Mouse (Mus musculus) cerebellum, adult (tissue): ENCODE results near the gene Zfp78.
"Not testable (repeated sequence)": the region's sequence is repeated elsewhere in the genome, so short reads cannot be mapped to it uniquely, and the experiment has no call there.

Experiments
- ATAC-seq: cut with Nextera tagmentation; 2 replicates; pipeline ENCODE4 v1.9.2; 2017; ENCODE audit warnings: mild to moderate bottlenecking, moderate library complexity, mixed read lengths; ENCODE audit not compliant: insufficient number of reproducible peaks, low FRiP score, low TSS enrichment

Gene Zfp78

DNA sequence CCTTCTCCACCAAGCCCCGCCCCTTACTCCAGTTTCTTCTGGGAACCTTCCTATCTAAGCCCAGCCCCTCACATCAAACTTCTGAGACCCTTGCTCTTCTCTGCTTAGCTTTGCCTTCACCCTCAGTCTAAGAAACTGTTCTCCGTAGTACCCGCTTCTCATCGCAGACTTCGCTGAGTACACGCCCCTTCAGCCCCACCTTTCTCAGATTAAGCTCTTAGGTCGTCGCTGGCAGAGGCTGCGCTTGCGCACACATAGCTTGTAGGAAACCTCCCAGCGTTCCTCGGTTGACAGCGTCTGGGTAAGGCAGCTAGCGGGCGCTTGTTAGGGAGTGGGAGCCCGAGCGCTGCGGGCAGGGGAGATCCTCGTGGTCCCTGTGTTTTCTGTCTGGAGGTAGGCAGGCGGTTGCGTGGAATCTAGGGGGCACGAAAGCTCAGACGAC, at the start of gene Zfp78:
Gene Zfp78, plus strand, starts transcription at position 234 of the 442 bp plus-strand sequence.
- ATAC-seq, result peak; percentile 87

DNA sequence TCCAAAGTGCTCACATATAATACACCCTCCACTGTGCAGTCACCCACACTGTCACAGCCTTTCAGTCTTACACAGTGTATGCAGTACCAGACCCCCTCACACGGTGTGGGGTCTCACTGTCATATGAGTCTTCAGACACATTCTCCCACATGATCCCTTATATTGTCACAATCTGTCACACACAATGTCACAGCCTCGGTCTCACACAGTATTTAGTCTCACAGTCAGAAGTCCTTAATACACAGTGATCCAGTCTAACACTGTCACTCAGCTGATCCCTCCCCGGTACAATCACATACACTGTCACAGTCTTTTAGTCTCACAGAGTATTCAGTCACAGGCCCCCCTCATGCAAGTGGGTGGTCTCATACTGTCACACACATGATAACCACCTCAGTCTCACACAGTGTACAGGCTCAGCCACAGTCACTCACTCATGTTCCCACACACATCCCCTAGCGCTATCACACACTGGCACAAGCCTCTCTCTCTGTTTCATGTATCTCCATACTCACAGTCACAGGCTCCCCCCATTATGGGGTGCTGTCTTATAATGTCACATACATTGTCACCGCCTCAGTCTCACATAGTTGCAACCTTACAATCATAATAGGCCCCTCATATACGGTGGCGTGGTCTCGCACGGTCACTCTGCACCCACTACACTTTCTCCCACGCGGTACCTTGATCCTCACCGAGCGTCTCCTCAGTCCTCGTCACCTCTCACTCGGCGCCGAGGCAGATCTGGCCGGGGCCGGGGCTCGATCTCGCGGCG, 32.4 kb upstream of the Zfp78 start:
- ATAC-seq, result peak; percentile 47

DNA sequence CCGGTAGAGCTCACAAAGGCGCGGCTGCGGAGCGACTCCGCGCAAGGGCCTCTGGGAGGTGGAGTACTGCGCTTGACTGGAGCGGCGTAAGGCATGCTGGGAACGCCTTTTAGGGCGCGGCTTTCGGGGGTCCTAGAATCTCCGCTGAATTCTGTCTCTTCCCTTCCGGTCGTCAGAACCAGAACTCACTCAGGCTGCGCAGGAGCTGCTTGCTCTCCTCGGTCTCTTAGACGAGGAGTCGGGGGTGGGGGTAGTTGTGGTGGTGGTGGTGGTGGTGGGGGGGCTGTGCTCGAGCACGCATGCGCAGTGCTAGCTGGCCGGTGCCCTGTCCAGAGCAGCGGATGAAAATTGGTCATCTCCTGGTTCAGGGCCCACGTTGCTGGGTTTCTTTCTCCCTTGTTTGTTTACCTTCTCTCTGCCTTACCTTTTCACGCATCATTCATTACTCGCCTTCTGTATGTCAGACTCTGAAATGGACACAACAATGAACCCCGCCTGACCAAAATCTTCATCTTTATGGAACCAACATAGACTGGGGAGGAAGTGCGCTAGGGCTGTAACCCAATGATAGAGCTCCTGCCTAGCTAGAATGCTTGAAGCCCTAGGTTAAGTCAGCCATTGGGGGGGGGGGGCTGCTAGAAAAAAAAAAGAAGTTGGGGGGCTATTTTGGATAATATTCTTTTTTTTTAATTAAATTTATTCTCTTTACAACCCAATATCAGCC, 31.7 kb upstream of the Zfp78 start, which contains the start of gene Zfp583:
Gene Zfp583, minus strand, starts transcription at position 53 of the 724 bp plus-strand sequence.
- peak; percentile 88 for ATAC-seq

DNA sequence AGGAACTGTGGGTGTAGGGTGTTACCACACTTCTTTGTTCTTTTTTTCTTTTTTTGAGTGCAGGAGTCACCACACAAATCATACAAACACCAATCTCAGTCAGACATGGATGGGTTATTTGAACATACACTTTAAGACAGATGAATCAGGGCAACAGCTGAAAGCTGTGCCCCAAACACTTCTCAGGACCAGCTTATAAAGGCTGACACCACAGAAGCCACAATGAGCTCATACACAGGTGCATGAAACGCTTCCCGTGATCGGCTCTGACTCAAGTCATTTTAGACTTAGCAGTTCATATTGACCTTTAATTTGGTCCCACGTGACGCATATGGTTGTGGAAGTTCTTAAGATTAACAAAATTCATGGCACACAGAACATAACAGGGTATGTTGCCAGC, 23.2 kb upstream of the Zfp78 start:
- ATAC-seq, result no peak

DNA sequence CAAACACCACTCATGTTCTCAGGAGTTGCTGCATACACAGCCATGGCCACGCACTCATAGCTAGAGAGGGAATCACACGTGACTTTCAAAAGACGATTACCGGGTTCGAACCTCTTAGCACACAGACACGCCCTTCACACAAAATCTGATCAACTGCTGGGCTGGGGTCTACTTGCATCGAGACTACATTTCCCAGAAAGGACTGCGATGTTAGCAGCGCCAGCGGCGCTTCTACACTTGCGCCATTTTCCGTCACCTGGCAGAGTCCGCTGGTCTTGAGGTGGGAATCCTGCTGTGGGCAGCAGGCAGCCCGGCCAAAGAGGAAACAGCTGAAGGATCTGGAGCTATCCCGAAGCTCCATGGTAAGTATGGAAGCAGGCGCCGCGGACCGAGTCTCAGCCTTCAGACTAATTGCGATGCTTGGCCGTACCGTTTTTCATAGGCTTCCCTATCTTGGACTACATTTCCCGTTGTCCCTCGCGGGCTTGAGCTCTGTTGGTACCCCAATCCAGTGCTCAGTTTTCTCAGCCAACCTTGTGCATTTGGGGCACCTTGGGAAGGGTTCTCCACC, 19.5 kb upstream of the Zfp78 start, which contains the start of gene Gm3854:
Gene Gm3854, plus strand, starts transcription at position 259 of the 571 bp plus-strand sequence.
- peak; percentile 98 for ATAC-seq

DNA sequence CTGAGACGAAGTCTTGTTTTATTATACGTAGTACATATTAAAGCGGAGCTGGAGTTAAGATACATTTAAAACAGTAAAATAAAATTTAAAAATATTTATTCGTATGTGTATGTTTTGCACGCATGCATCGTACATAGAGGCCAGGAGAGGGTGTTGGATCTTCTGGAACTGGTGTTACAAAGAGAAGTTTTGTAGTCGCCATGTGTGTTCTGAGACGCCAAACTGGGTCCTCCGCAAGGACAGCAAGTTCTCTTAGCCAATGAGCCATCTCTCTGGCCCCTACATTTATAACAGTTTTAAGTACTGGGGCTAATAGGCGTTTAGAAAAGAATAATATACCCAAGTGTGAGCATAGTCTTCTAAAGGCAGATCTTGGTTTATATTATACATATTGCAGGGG, 19.0 kb upstream of the Zfp78 start:
- no peak for ATAC-seq

DNA sequence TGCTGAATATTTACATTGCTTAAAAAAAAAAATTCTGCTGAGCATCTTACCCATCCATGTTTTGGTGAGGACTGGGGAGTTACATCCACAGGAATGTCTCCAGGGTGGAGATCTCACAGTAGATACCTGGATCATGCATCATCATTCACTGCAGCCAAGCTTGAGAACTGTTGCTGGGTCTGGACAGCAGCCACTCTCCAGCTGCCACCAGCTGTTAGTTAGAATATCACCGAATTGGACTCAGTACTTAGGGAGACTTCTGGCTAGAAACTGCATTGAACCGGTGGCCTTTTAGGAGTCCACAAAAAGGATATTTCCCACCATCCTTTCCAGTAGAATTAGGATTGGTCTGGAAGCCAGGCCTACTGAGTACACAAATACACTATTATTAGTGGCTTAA, 5.0 kb upstream of the Zfp78 start:
- ATAC-seq, result no peak

DNA sequence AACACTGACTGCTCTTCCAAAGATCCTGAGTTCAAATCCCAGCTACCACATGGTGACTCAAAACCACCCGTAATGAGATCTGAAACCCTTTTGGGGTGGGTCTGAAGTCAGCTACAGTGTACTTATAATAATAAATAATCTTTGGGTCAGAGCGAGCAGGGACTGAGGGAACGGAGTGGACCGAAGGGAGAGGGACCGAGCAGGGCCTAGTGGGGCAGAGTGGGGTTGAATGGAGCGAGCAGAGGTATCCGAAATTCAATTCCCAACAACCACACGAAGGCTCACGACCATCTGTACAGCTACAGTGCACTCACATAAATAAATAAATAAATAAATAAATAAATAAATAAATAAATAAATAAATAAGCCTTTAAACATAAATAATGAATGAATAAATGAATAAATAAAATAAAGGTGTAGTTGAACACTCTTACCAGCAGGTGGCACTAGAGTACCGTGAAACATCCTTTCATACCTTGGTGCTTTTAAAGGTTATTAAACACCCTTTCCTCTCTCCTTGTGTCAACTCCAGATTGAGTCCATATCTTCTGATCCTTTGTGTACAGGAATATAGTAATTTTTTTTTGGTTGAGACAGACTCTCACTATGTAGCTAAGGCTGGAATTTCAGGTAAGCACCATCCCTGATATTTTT, 4.0 kb upstream of the Zfp78 start:
- no peak for ATAC-seq

DNA sequence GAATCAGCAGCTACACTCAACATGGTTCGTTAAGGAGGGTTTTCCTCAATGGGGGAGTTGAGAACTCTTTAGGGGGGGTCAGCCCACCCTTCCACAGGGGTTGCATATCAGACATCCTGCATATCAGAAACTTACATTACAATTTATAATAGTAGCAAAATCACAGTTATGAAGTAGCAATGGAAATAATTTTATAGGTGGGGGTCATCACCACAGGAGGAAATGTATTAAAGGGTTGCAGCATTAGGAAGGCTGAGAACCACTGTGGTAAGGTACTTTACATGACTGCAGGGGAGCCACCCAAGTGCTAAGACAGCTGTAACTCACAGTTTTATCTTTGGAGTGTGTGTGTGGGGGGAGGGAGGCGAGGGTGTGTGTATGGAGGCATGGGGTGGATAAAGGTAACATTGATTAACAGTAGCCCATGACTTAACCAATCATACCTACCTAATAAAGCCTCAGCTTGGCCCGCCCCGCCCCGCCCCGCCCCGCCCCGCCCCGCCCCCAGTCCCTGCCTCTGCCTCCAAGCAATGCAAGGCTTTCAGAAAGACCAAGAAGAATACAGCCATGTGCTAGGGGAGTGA, 2.5 kb upstream of the Zfp78 start:
- no peak for ATAC-seq

DNA sequence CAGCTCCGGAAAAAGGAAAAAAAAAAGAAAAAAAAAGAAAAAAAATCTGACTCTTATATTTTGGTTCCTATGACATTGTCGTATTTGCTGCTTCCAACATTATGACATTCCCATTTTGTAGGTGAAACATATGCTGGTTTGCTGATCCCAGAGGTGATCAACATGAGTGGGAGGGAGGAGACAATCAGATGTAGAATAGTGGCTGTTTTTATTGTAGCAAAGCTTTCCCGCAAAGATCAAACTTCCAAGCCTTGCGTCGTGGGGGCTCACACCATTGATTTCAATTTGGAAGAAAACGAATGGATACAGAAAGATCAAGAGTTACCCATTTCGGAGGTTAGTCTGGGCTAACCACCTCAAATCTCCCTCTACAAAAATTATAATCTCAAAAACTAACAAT, 1.3 kb upstream of the Zfp78 start:
- ATAC-seq, result no peak

DNA sequence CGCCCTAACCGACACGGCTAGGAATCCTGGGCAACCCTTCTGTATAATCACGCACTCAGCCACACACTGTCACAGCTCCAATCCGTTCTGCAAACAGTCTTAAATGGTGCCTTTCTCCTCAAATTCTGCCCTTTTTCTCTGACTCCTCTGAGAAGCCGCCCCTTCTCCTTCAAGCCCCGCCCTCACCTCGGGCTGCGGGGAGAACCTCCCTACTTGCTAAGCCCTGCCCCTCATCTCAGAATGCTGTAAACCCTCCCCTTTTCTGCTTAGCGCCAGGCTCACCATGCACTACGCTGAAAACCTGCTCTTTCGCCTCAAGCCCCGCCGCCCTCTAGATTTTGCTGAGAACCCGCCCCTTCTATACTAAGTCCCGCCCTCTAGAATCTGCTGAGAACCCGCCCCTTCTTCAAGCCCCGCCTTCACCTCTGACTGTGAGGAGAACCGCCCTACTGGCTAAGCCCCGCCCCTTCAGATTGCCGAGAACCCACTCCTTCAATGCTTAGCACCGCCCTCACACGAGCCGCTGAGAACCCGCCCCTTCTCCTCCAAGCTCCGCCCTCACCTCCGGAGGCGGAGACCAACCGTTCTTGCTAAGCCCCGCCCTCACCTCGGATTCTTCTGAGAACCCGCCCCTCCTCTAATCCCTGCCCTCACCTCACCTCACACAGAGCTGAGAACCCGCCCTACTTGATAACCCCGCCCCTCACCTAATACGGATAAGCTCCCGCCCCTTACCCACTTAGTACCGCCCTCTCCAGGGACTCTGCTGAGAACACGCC, 623 bp upstream of the Zfp78 start:
- peak; percentile 86 for ATAC-seq

DNA sequence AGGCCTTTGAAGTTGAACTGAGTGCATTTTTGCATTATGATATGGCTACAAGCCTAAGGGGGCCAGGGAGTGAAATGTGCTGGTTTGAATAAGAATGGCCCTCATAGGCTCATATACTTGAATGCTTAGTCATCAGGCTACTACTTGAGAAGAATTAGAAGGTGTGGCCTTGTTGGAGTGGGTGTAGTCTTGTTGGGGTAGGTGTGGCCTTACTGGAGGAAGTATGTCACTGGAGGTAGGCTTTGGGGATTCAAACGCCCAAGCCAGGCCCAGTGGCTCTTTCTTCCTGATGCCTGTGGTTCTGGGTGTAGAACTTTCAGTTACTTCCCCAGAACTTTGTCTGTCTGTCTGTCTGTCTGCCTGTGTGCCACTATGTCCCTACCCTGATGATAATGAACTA, 1.7 kb downstream of the Zfp78 start:
- no peak for ATAC-seq

DNA sequence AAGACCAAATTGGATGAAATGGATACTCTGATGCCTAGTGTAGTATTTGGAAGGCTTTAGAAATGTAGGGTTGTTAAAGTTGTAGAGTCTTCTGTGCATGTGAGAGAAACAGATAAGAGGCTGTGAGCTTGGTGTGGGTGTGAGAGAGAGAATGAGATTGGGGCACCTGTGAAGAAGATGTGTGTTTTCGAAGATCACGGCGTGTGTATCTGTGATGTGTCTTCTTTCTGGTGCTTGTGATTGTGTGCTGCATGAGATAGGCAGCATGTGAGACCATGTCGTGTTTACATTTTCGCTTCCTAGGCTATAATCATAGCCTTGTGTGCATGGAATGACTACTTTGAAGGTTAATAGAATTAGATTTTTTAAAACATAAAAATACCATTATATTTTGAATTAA, 4.1 kb downstream of the Zfp78 start:
- ATAC-seq, result no peak

DNA sequence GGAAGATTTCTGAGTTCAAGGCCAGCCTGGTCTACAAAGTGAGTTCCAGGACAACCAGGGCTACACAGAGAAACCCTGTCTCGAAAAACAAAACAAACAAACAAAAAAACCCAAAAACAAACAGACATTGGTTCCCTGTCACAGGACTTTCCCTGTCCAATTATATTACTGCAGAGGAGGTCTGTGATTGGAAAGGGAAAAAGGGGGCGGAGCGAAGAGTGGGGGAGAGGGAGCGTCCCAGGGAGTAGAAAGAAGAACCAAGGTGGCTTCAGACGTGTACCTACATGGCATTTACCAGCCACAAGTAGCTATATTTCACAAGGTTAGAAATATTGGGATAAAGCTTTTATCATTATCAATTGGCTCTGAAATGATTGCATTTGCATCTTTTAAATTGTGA, 5.1 kb downstream of the Zfp78 start:
- ATAC-seq, result not testable (repeated sequence)

DNA sequence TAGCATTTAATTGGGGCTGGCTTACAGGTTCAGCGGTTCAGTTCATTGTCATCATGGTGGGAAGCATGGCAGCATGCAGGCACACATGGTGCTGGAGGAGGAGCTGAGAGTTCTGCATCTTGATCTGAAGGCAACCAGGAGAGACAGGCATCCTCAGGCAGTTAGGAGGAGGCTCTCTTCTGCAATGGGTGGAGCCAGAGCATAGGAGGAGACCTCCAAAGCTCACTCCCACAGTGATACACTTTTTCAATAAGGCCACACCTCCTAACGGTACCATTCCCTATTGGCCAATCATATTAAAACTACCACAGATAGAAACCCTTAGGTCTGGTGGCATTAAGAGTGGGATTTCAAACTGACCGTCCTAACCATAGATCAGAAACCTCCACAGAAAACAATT, 6.4 kb downstream of the Zfp78 start:
- ATAC-seq, result no peak

DNA sequence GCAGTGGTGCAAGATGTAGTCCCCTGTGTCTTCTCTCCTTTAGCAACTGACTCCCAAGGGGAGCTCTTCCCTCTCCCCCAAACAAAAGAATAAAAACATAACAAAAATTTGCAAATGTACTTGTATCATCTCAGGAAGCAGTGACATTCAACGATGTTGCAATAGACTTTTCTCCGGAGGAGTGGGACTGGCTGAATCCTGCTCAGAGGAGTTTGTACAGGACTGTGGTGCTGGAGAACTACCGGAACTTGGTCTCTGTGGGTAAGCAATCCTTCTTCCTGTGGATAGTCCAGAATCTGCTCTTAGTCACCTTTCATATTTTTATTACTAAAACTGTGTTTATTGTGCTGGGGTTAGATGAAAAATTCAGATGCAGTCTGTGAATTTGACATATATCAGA, 9.9 kb downstream of the Zfp78 start:
- no peak for ATAC-seq

DNA sequence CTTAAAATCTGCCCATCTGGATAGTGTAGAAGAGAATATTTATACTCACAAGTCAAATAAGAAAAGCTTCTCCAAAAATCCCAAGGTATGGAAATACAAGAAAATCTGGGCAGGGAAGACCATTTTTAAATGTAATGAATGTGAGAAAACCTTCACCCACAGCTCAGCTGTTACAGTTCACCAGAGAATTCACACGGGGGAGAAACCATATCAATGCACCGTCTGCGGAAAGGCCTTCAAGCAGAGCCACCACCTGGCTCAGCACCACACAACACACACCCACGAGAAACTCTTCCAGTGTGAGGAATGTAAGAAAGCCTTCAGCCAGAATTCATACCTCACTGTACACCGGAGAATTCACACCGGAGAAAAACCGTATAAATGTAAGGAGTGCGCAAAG, 15.4 kb downstream of the Zfp78 start:
- ATAC-seq, result no peak

DNA sequence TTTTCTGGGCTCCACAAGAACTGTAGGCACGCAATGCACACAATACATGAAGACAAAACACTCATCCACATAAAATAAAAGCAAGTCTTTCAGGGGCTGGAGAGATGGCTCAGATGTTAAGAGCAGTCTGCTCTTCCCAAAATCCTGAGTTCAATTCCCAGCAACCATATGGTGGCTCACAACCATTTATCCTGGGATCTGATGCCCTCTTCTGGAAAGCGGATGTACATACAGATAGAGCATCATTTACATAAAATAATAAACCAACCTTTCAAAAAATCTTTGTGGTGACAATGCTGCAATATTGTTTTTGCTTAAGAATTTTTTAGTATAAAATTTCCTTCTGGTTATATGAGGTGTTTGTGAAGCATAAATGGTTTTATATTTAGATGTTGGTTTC, 18.4 kb downstream of the Zfp78 start:
- no peak for ATAC-seq

DNA sequence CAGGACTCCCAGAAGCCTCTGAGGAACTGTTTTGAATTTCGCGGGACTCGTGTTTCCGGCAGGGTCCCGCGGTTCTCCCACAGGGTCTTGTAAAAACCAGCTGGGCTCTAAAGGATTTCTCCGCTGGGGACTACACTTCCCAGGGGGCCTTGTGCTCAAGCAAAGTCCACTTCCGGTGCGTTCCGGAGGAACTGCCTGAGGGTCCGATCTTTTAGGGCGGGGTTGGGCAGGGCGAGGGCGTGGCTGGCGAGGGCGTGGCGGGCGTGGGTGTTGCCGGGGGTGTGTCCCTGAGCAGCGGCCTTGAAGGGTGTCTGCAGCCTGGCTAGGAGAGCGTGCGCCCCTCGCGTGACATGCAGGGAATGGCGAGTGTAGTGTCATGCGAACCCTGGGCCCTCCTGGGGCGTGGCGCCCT, 20.0 kb downstream of the Zfp78 start, which contains the start of gene Zfp28:
Gene Zfp28, plus strand, starts transcription at position 252 of the 412 bp plus-strand sequence.
- peak; percentile 97 for ATAC-seq

DNA sequence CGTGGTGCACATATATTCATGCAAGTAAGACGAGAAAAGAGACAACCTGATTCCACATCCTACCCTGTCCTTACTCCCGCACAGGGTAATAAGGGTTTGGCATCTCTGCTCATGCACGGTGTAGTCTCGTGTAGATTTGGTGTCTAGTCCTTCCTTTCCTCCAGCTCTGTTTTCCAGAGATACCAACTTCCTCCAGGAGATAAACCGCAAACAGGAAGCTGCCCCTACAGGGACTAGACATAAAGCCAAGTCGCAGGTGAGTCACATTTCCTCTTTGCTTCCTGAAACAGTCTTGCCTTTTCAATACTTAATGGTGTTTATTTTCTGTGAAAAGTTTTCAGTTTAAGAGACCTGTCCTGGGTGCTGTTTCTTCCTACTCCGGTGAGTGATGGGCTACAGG, 20.9 kb downstream of the Zfp78 start:
- ATAC-seq, result no peak
